Mouse (Mus musculus) bone marrow macrophage, adult 2 months (primary cell): Measurements from ENCODE around the gene Gm37419. TPM values are rescaled to one million over a fixed set of nuclear protein-coding genes. Genes with fewer than 3 reads are reported as not detected.
A peak's percentile ranks its signal among the peaks of the same experiment; 100 is the strongest.

ENCODE experiments used
- H3K27ac ChIP-seq: 2 replicates; pipeline ENCODE4 v1.5.1; 2012; ENCODE audit warnings: low read depth, low read length; ENCODE audit not compliant: insufficient read depth
- H3K4me1 ChIP-seq: 2 replicates; pipeline ENCODE4 v1.6.1; 2012; ENCODE audit warnings: low read length; ENCODE audit not compliant: control insufficient read depth, insufficient read depth
- H3K4me3 ChIP-seq: 2 replicates; pipeline ENCODE4 v1.5.1; 2012; ENCODE audit warnings: mild to moderate bottlenecking, low read length, moderate library complexity; ENCODE audit not compliant: insufficient read depth
- CTCF ChIP-seq: IDR thresholded peaks from 2 replicates; pipeline ENCODE4 v1.5.1; 2012; ENCODE audit warnings: low read depth, mild to moderate bottlenecking, low read length, moderate library complexity
- POLR2A ChIP-seq: IDR thresholded peaks from 2 replicates; pipeline ENCODE4 v1.6.1; 2012; ENCODE audit warnings: mild to moderate bottlenecking, low read depth, low read length, borderline replicate concordance
- polyA plus RNA-seq: library from polyadenylated mRNA; stranded (reverse); fragments of >200 nt; gene quantifications from 2 replicates; pipeline ENCODE4 v1.2.4, GENCODE M21; 2012; ENCODE audit not compliant: missing spikeins, insufficient read depth, insufficient read length

Gene Gm37419
- polyA plus RNA-seq, 1 experiment, result not detected

DNA sequence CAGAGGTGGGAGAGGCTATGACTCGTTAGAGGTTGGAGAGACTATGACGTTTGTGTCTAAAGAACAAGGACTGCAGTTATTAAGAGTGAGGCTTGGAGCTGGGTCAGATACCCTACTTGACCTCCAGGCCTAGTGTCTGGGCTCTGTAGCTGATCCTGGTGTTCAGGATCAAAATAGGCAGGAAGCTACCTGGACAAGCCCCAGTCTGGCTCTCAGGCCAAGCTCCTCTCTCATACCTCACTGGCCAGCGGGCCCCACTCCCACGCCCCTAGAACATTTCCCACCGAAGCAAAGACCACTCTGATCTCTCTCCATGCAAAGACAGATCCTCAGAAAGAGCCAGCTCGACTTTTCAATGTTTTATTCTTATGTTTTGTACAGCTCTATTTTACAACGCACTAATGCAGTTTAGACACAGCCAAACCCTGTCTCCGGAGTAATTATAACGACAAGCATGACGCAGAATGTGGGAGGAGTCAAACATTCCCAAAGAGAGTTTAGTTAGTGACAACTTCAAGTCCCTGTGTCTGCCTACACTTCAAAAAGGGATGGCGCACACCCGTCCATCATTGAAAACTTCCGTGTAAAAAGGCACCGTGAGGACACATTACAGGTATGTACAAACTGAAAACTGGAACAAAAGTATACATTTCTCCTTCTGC, 23.4 kb upstream of the Gm37419 start:
- Histone ChIP-seq H3K27ac (no peak overlapping the region), H3K4me1 (no peaks in the 10 kb centered on the region), H3K4me3 (no peak overlapping the region)
- no peak for TF ChIP-seq POLR2A
- no peak for TF ChIP-seq CTCF

DNA sequence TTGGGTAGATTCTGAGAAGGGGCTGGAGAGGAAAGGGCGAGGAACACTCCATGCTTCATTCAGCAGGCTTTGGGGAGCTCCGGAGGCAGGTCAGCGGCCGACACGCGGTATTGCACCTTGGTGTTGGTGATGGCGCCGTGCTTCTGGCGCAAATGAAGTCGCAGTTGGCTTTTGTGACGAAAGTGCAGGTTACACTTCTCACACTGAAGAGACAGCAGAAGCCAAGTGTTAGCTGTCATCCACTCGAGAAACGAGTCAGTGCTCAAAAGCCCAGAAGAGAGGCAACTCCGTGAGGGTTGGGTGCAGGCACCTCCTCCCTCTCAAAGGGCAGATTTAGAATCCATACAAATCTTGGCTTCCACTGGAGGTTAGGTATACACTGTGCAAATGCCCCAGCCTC, 22.2 kb upstream of the Gm37419 start:
- no peaks in the 10 kb centered on the region for H3K4me1 ChIP-seq

DNA sequence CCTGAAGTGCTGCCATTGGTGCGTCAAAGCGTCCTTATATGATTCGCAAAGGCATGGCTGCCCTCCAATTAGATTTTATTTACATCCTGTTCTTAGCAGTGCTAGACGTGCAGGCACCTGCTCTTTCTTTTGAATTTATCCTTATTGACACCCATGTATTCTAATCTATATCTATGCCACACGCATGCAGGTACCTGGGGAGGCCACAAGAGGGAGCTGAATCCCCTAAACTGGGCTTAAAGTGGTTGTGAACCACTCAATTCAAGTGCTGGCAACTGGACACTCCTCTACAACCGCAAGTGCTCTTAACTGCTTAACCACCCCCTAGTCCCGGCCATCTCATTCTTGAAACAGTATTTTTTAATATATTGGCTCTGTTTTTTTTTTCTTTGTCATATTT, 21.0 kb upstream of the Gm37419 start:
- no peaks in the 10 kb centered on the region for H3K4me1 ChIP-seq
- no peak overlapping the region for H3K27ac ChIP-seq
- TF ChIP-seq CTCF, result no peak; the same call in 1 of the 2 replicates
- no peak for TF ChIP-seq POLR2A
- no peak overlapping the region for H3K4me3 ChIP-seq

More for the DNA sequence above, 22.2 kb upstream of the Gm37419 start:
- TF ChIP-seq POLR2A, result no peak
- TF ChIP-seq CTCF, result no peak
- H3K4me3 ChIP-seq, result no peak overlapping the region
- H3K27ac ChIP-seq, result no peak overlapping the region

DNA sequence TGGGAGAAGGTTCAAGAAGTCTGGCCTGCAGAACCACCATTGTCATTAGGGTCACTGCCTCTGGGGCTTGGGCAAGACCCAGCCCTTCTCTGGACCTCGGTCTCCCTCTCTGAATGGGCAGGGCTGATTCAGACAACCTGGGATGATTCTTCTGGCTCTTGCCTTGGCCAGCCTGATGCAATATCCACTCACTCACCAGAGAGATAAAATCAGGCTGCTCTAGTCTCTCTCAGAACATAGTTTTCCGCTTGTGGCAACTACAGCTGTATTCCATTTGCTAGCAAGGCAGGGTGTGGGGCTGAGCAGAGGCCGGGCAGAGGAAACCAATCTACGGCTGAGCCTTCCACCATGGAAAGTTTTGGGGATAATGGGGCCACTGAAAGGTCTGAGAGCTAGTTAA, 19.4 kb upstream of the Gm37419 start:
- no peak overlapping the region for H3K4me3 ChIP-seq
- TF ChIP-seq POLR2A (no peak), CTCF (no peak)
- no peak overlapping the region for H3K27ac ChIP-seq
- H3K4me1 ChIP-seq, result no peaks in the 10 kb centered on the region

DNA sequence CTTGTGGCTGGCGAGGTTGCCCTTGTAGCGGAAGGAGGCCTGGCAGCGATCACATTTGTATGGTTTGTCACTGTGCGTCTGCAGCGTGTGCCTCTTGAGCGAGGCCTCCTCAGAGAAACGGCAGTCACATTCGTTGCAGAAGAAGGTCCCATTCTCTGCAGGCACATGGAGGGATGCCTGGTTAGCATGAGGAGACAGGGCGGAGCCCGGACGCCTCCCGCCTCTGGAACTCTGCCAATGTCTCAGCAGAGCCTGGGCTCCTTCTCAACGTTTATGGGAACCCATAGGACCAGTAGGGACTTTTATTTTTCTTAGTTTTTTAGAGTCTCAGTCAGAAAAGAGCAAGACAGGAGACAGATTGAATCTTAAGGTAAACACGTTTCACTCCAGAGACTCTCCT, 18.4 kb upstream of the Gm37419 start:
- H3K27ac ChIP-seq, result no peak overlapping the region
- H3K4me1 ChIP-seq, result no peaks in the 10 kb centered on the region
- H3K4me3 ChIP-seq, result no peak overlapping the region
- no peak for TF ChIP-seq POLR2A

DNA sequence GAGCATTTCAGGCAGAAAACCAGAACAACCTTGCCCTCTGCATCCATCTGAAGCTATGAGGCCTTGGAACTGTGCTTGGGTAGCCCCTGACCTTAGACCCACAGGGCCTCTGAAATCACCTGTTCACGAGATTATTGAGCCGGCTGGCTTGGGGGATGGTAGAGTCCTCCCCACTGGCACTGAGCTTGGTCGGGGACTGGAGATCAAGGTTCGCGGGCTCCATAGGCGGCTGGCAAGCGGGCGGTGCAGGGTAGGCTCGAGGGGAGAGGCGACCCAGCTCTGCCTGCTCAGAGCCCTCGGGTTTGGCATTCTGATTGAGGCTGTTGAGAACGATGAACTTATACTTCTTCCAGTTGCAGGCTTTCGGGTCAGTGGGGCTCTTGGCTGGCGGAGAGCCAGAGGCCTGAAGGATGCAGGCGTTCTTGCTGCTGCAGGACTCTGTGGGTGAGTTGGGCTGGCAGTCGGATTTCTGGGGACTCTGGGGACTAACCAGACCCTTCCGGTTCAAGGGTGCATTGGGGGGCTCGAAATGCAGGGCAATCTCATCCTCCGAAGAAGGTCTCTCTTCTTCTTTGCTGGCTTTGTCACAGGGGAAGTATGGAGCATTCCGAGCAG, 16.0 kb upstream of the Gm37419 start:
- Histone ChIP-seq H3K4me1 (peaks cover 11% of the 10 kb centered on the region), H3K4me3 (no peak overlapping the region), H3K27ac (no peak overlapping the region)
- TF ChIP-seq CTCF, result no peak
- TF ChIP-seq POLR2A, result no peak

DNA sequence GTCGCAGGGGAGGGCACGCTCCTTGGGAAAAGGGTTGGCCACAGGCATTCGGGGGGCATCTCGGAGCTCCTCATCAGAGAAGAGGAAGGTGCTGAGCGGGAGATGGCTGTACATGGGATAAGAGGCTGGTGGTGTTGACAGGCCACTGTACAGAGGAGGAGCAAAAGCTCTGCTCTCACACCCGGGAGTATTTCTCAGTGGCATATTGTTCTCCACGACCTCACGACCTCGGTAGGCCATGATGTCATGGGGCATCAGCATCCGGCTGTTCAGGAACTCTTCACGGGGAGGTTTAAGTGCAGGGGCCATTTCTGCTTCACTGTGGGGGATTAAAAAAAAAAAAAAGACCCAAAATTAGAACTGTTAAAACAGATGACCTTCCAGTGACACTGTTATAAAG, 15.4 kb upstream of the Gm37419 start:
- TF ChIP-seq CTCF (no peak), POLR2A (no peak)
- H3K4me3 ChIP-seq, result no peak overlapping the region

DNA sequence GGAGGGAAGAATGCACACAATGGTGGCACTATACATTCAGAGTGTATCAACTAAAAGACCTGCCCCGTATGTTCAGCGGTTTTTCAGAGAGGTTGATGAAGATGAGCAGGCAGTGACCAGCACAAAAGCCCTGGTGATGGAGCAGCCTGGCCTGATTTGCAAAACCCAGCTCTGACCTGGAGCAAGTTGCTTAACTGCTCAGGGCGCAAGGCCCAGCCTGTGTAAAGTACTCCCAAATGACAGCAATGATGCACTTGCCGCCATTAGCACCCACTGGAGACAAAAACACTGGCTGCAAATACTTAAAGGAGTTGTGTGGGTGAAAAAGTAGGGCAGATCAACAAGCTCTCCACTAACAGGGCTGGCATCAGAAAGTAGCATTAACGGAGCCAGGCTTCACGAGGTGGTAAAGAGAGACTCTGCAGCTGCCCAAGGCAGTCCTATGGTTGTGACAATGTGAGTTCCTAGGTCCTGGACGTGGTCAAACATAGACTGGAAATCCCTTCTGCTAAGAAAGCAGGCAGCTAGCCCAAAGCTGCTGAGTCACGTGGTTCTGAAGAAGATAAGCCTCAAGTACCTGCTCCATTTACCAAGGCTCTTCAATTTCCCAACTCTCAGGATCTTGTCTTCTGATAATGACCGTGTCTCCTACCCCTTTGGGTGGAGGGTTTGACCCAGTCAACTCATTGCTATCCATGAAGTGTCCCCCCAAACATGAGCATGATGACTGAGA, 14.5 kb upstream of the Gm37419 start:
- Histone ChIP-seq H3K4me3 (no peak overlapping the region), H3K4me1 (peaks cover 22% of the 10 kb centered on the region), H3K27ac (no peak overlapping the region)
- TF ChIP-seq CTCF (no peak), POLR2A (no peak)

More for the DNA sequence above, 15.4 kb upstream of the Gm37419 start:
- Histone ChIP-seq H3K27ac (no peak overlapping the region), H3K4me1 (peaks cover 16% of the 10 kb centered on the region)

DNA sequence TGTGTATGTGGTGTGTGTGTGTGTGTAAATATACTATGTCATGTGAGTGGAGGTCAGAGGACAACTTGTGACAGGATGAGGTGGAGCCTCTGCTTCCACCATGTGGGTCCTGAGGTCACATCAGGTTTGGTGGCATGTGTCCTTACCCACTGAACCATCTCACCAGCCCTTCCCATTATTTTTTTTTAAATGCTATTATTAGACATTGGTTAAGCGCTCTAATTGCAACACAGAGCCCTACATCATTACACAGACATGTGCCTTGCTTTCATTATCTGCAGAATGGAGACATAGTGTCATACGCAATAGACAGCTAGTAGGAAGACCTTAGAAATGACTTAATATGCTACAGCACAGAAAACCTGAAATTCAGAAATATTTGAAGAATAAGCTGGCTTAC, 12.1 kb upstream of the Gm37419 start:
- H3K27ac ChIP-seq, result 0 out of 2 replicates have a peak overlapping the region, but pooled peaks have one; percentile 28
- TF ChIP-seq CTCF, result no peak
- H3K4me3 ChIP-seq, result no peak overlapping the region
- H3K4me1 ChIP-seq, result peaks cover 43% of the 10 kb centered on the region

DNA sequence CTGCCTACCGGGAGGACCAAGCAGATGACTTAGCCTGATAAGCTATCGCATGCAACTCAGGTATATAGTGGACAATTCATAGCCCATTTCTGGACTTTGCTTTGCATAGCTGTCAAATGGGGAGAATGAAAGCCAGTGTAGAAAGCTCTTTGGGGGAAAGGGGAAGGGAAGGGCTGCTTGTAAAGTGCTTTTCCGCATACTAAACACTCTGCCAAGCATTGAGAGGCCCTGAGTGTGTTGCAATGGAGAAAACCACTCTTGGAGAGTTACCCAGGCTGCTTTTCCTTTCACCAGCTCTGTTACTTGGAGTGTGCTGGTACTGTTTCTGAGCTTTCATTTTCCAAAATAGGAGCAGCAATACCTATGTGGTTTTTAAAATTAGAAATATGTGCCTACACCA, 10.6 kb upstream of the Gm37419 start:
- no peak overlapping the region for H3K4me3 ChIP-seq
- H3K4me1 ChIP-seq, result peaks cover 43% of the 10 kb centered on the region
- H3K27ac ChIP-seq, result peak overlapping the region; percentile 46
- TF ChIP-seq CTCF (no peak), POLR2A (no peak)
